Mouse (Mus musculus): Measurements from ENCODE around the gene Nol4l.

- TF ChIP-seq POLR2A (IDR thresholded peaks at IDR 0.05; ENCODE audit: insufficient read depth, low read depth, low read length) (peak; percentile 32; the same call in 1 of the 2 replicates), CTCF (IDR thresholded peaks at IDR 0.05) (no peak), EP300 (IDR thresholded peaks at IDR 0.05; ENCODE audit: insufficient read depth, low read depth, low read length) (no peak)
These were observed 85.3 kb downstream of the Nol4l start for GRCm38 (mm10) chr2:153444254-153445136.
